Mouse (Mus musculus): ENCODE results near the gene Hamp2.

GRCm38 (mm10) chr7:30958109-30958865 lies 33.8 kb upstream of the Hamp2 start:
- TF ChIP-seq USF1 (IDR thresholded peaks at IDR 0.05; ENCODE audit: low read depth) = no peak
- TF ChIP-seq MAX (IDR thresholded peaks at IDR 0.05) = no peak
- no peak for TF ChIP-seq CEBPB (IDR thresholded peaks at IDR 0.05; ENCODE audit: low read depth)
- TF ChIP-seq CTCF (IDR thresholded peaks at IDR 0.05; ENCODE audit: control insufficient read depth, insufficient read depth, insufficient read length) = no peak
- no peak for TF ChIP-seq MYOG (IDR thresholded peaks at IDR 0.05; ENCODE audit: control insufficient read depth, extremely low read depth, insufficient read length)
- TF ChIP-seq MYOD1 (IDR thresholded peaks at IDR 0.05; ENCODE audit: control insufficient read depth, insufficient read length, low read depth) = no peak
